Comparison of ENCODE assay signal across 25 mouse cellular contexts in the genomic region with DNA sequence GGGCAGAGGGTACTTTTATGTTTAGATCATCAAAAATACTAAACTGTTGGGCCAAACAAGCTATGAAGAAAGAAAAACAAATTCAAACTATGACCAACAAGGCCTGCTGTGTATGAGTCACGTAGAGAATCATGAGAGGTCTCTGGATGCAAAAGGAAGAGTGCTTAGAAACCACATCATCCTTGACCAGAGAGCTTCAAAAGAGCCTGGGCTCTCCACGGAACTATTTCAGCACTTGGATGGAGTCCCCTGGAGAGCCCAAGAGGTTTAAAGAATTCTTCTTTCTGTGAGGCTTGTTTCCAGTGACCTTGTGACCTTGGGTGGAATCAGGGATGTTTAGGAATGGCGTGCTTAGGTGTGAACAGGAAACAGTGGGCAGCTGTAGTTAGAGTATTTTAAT. TPM values are rescaled to one million over a fixed set of nuclear protein-coding genes. Genes with fewer than 3 reads are reported as not detected.
A peak's percentile ranks its signal among the peaks of the same experiment; 100 is the strongest.
DNase-seq lines count a peak whose midpoint lies in the region; ATAC-seq and TF ChIP-seq lines count a peak whose summit lies in the region.
"Had no signal": no experiment of that assay in that cellular context is flagged by ENCODE, and none has a peak within 500 bp of the region (broad histone marks: within the 10 kb centered on the region; RNA-seq: fewer than 3 reads in every experiment).

No protein-coding gene starts in this region.

- intact Hi-C loops in heart, postnatal 10 days (cut with DNase I): no loop called here

- H3K36me3 ChIP-seq in lung, embryonic 14.5 days (ENCODE audit: insufficient read depth): no peaks in the 10 kb centered on the region
- no peaks in the 10 kb centered on the region for H3K36me3 ChIP-seq in lung, postnatal 0 days (ENCODE audit: insufficient read depth, low read length)
- H3K36me3 ChIP-seq: embryonic facial prominence, embryonic 15.5 days; forebrain, embryonic 10.5 days; heart, embryonic 12.5 days; hindbrain, embryonic 12.5 days had no signal

- no peak overlapping the region for H3K9ac ChIP-seq in lung, embryonic 14.5 days
- H3K9ac ChIP-seq in lung, postnatal 0 days (replicated peaks; ENCODE audit: low read depth): no peak overlapping the region
- H3K9ac ChIP-seq: embryonic facial prominence, embryonic 15.5 days; heart, embryonic 12.5 days; hindbrain, embryonic 12.5 days had no signal

- no peak overlapping the region for H3K4me2 ChIP-seq in lung, embryonic 14.5 days
- no peak overlapping the region for H3K4me2 ChIP-seq in lung, postnatal 0 days (replicated peaks; ENCODE audit: low read depth, low read length)
- H3K4me2 ChIP-seq: embryonic facial prominence, embryonic 15.5 days; heart, embryonic 12.5 days; hindbrain, embryonic 12.5 days had no signal

- WGBS in lung, embryonic 14.5 days: 29% methylated on average over 3 of the region's 3 CpGs
- 27% methylated on average over 3 of the region's 3 CpGs for WGBS in lung, postnatal 0 days

- no peaks in the 10 kb centered on the region for H3K9me3 ChIP-seq in lung, embryonic 14.5 days (ENCODE audit: low read depth, low read length)
- no peaks in the 10 kb centered on the region for H3K9me3 ChIP-seq in lung, postnatal 0 days (ENCODE audit: low read length)
- H3K9me3 ChIP-seq: embryonic facial prominence, embryonic 15.5 days; forebrain, embryonic 10.5 days; hindbrain, embryonic 12.5 days had no signal

- no peak overlapping the region for H3K27ac ChIP-seq in lung, embryonic 14.5 days (ENCODE audit: low read depth)
- no peak overlapping the region for H3K27ac ChIP-seq in lung, postnatal 0 days (ENCODE audit: low read length)
- H3K27ac ChIP-seq: embryonic facial prominence, embryonic 15.5 days; forebrain, embryonic 10.5 days; hindbrain, embryonic 12.5 days had no signal

- no peak overlapping the region for H3K4me3 ChIP-seq in lung, embryonic 14.5 days (ENCODE audit: low read depth, low read length)
- H3K4me3 ChIP-seq in lung, postnatal 0 days (ENCODE audit: low read depth, low read length): no peak overlapping the region
- H3K4me3 ChIP-seq: embryonic facial prominence, embryonic 15.5 days; erythroblast, embryonic 14.5 days; forebrain, embryonic 10.5 days; heart, embryonic 12.5 days; hindbrain, embryonic 12.5 days had no signal

- H3K27me3 ChIP-seq in lung, embryonic 14.5 days (ENCODE audit: insufficient read depth, low read length): no peaks in the 10 kb centered on the region
- no peaks in the 10 kb centered on the region for H3K27me3 ChIP-seq in lung, postnatal 0 days (replicated peaks; ENCODE audit: insufficient read depth, low read length)
- H3K27me3 ChIP-seq: embryonic facial prominence, embryonic 15.5 days; heart, embryonic 12.5 days; hindbrain, embryonic 12.5 days had no signal

- no peak for ATAC-seq in lung, embryonic 14.5 days (ENCODE audit: insufficient read depth)
- no peak for ATAC-seq in lung, postnatal 0 days
- ATAC-seq: activated CD4-positive, CD25-positive, alpha-beta regulatory T cell, adult 4 months; forebrain, embryonic 14.5 days; hindbrain, embryonic 16.5 days; inflammation-experienced regulatory T-cells, adult 6 months; intestine, postnatal 0 days had no signal

- peak; percentile 19 for DNase-seq in lung, embryonic 14.5 days
- no peak for DNase-seq in lung, postnatal 0 days (ENCODE audit: low spot score)
- DNase-seq in NIH3T3 (ENCODE audit: low read depth): peak; percentile 88
- DNase-seq in embryo, embryonic 10.5 days (ENCODE audit: low spot score): peak; percentile 42
- no peak for DNase-seq in heart, postnatal 10 days
- DNase-seq in layer of hippocampus, adult 18-20 months (ENCODE audit: low spot score in 2 of 2): no peak
- no peak for DNase-seq in cerebellum, postnatal 4 days (ENCODE audit: low spot score in 2 of 2)
- DNase-seq: adrenal gland, postnatal 14 days; cerebellum, adult 11-12 months; cerebellum, adult 9-10 months; cerebellum, postnatal 25 days; gastrocnemius, postnatal 10 days; heart, postnatal 4 days; kidney, adult 8-10 months had no signal

- no peak for TF ChIP-seq CTCF in lung, embryonic 14.5 days (IDR thresholded peaks at IDR 0.05; ENCODE audit: low read depth)
- no peak for TF ChIP-seq CTCF in lung, postnatal 0 days (IDR thresholded peaks at IDR 0.05)

- TF ChIP-seq EP300 in lung, postnatal 0 days (IDR thresholded peaks at IDR 0.05): no peak

- H3K4me1 ChIP-seq in lung, embryonic 14.5 days (ENCODE audit: insufficient read depth): 0 out of 2 replicates have a peak, but pooled peaks cover 3% of the 10 kb centered on the region
- no peaks in the 10 kb centered on the region for H3K4me1 ChIP-seq in lung, postnatal 0 days (ENCODE audit: insufficient read depth, low read depth, low read length)
- H3K4me1 ChIP-seq: embryonic facial prominence, embryonic 15.5 days; forebrain, embryonic 10.5 days; heart, embryonic 12.5 days; hindbrain, embryonic 12.5 days had no signal

RNA-seq across cellular contexts. Expression of a gene that starts 53.5 kb away (rescaled TPM):
- not detected in 2 replicates for polyA plus RNA-seq in lung, embryonic 14.5 days (2014; fragmentation: Nextera tagmentation; extraction: Ambion mirVana)
- polyA plus RNA-seq in lung, postnatal 0 days (2015; fragmentation: Nextera tagmentation; extraction: Ambion mirVana): not detected in 2 replicates
- total RNA-seq in heart, postnatal 10 days (2021): under 1 TPM; 0.40 to 0.93 TPM
- 1 to 10 TPM; 1.2 to 1.9 TPM for total RNA-seq in layer of hippocampus, adult 18-20 months (2021)
- total RNA-seq: MEL had no signal
- polyA plus RNA-seq: activated CD4-positive, CD25-positive, alpha-beta regulatory T cell, adult 4 months; erythroblast, embryonic 14.5 days; forebrain, embryonic 14.5 days; inflammation-experienced regulatory T-cells, adult 6 months had no signal

Comparison
In these comparisons a context has a peak if more than half of its experiments do, and no peak if none do; other contexts are left out.
1. DNase-seq: peak in lung, embryonic 14.5 days (single experiment), NIH3T3 (single experiment) and embryo, embryonic 10.5 days (single experiment); none in lung, postnatal 0 days (single experiment), heart, postnatal 10 days (0 of 2), layer of hippocampus, adult 18-20 months (0 of 2) and cerebellum, postnatal 4 days (0 of 2).